Mouse (Mus musculus): ENCODE data around the gene Hoxb6. TPM values are rescaled to one million over a fixed set of nuclear protein-coding genes. Genes with fewer than 3 reads are reported as not detected.

Hoxb6 gene
- polyA plus RNA-seq (2015; fragmentation: Nextera tagmentation; extraction: Ambion mirVana): 103 and 114 TPM in 2 replicates

DNA sequence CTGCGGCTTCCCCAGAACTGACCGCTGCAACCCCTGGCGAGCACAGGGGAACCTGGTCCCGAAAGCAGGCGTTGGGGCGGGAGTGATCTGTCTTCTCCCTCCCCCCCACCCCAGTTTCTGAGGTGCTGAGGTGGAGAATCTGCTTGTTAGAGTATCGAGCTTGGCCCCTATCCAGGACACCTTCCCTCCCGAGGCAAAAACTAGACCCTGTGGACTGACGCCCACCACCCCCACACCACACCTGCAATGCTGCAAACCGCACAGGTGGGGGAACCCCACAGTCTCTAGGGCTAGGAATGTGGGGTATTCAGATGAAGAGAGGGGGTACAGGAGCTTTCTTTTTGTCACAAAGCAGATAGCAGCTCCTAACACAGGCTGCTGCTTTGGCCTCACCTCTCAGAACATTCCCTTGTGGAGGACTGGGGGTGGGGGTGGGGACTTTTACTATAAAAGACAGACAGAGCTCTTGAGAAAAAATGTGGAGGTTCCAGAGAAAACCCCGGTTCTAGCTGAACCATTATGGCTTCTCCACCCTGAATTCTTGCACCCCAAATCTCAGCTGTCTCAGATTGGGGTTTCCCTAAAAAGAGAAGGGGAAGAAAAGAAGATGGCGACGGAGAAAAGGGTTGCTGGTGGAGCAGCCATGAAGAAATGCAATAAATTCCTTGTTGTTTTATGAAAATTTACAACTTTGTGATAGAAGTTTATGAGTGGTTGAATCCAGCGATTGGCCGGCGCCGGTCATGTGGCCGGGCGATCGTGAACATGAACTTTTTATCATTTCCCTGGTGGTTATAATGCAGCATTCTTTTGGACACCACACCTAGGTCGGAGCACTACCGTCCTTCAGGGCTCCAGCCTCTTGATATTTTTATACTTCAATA is at the start of gene Hoxb6:
Gene Hoxb6, plus strand, starts transcription at position 796 of the 884 bp plus-strand sequence.

DNA sequence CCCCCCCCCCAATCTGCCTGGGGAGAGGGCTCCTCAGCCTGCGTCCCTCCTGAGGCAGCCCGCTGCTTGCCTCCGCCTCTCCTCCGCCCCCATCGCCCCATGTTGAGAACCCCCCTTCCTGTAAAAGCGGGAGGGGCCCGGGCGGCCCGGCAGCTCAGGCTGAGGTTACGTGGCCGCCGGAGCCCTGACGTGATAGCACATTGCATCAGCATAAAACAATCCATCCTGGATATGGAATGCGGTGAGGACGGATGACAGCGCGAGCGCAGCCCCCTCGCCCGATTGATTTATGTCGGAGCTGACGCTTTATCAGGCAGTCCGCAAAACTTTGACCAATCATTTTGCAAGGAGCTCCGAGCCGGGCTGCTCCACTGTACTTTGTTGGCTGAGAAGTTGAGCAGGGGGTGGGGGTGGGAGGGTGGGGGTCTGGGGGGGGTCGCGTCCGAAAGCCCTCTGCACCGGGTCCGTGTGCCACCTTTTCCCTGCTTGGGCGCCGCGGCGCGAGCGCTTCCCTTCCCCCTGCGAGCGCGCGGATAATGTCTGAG is 21.2 kb upstream of the Hoxb6 start, which contains the start of gene Hoxb9:
Gene Hoxb9, plus strand, starts transcription at position 462 of the 545 bp plus-strand sequence.

DNA sequence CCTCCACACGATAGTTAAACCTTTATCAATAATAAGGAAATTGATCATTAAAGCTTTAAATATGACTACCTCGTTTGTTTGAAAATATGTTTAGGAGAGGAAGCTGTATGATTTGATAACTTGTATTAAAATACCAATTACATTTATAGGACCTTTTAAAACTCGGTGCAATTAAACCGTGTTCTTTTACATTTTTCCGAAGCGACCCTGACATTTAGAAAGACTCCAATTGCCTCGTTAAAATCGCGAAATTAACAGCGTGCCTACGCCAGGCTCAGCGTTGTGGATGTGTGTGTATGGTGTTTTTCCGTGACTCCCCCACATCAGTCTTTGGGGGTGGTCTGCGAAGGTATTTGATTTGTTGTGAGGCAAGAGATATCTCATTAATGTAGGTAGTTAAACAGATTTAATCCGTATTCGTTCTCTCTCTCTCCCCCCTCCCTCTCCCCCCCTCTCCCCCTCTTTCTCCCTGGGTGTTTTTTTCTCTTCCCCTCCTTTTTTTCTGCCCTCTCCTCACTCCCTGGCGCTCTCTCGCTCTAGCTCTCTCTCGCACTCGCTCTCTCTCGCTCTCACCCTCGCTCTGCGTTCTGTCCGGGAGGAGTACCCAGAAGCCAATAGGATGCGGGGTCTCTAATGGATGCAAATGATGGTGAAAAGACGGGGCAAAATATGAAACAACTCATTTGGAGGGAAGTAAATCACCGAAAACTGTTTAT is 10.3 kb upstream of the Hoxb6 start, which contains the start of gene Hoxb8:
Gene Hoxb8, plus strand, starts transcription at position 51 of the 716 bp plus-strand sequence.

GRCm38 (mm10) chr11:96285771-96286738 is 6.2 kb upstream of the Hoxb6 start, which contains the start of gene Hoxb7:
Hoxb7 (plus strand) TSS chr11:96286623.

GRCm38 (mm10) chr11:96303151-96304099 is 11.1 kb downstream of the Hoxb6 start, which contains the start of gene Hoxb5:
Hoxb5 (plus strand) TSS chr11:96303336.

GRCm38 (mm10) chr11:96317608-96318367 is 25.5 kb downstream of the Hoxb6 start, which contains the start of gene Hoxb4:
Hoxb4 (plus strand) TSS chr11:96318267.

GRCm38 (mm10) chr11:96323154-96323553 is 30.9 kb downstream of the Hoxb6 start, which contains the start of gene Hoxb3:
Hoxb3 (plus strand) TSS chr11:96323326.

DNA sequence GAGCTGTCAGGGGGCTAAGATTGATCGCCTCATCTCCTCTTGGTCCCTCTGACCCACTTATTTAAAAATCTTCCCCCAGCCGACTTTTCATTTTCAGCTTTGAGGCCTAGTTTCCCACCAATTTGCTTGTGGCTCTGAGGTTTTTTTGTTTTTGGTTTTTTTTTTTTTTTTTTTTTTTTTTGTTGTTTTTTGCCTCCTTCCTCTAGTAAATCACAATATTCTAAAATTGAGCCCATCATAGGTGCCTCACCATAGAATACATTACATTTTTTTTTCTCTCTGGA is 58.0 kb downstream of the Hoxb6 start, which contains the start of gene Hoxb2:
Gene Hoxb2, plus strand, starts transcription at position 185 of the 284 bp plus-strand sequence.

MicroRNAs encoded within 50 kb of the gene (microRNA counts, 519-probe panel; counts per million panel counts)
- 6,736 counts per million, percentile 92 among the panel's probes with 10 or more counts for microRNA mmu-miR-10a
- microRNA mmu-miR-196a: 5,713 counts per million, percentile 77 among the panel's probes with 10 or more counts

Small RNAs within 50 kb of the gene (microRNA-seq; reads per million reads assigned to microRNA genes)
- gene Mir10a: 139,959 reads per million, percentile 100 among the genes with 10 or more reads in this experiment
- 14.2 reads per million, percentile 23 among the genes with 10 or more reads in this experiment for gene Mir196a-1

Other genes starting within 250 kb of the Hoxb6 start
- gene Ube2z, start 227.1 kb upstream of the Hoxb6 start, polyA plus RNA-seq (2015; fragmentation: Nextera tagmentation; extraction: Ambion mirVana): 34.6 and 36.4 TPM in 2 replicates
- gene Atp5g1, start 216.8 kb upstream of the Hoxb6 start, polyA plus RNA-seq (2015; fragmentation: Nextera tagmentation; extraction: Ambion mirVana): 1,486 and 1,590 TPM in 2 replicates
- 0.21 TPM in 1 of 2 replicates, not detected in the other for gene Calcoco2, start 180.5 kb upstream of the Hoxb6 start, polyA plus RNA-seq (2015; fragmentation: Nextera tagmentation; extraction: Ambion mirVana)
- gene Ttll6, start 158.7 kb upstream of the Hoxb6 start, polyA plus RNA-seq (2015; fragmentation: Nextera tagmentation; extraction: Ambion mirVana): 0.25 and 0.42 TPM in 2 replicates
- not detected in 2 replicates for gene Hoxb13, start 98.2 kb upstream of the Hoxb6 start, polyA plus RNA-seq (2015; fragmentation: Nextera tagmentation; extraction: Ambion mirVana)
- gene Hoxb9, start 21.0 kb upstream of the Hoxb6 start, polyA plus RNA-seq (2015; fragmentation: Nextera tagmentation; extraction: Ambion mirVana): 52.7 and 70.5 TPM in 2 replicates
- 55.8 and 64.7 TPM in 2 replicates for gene Hoxb8, start 10.6 kb upstream of the Hoxb6 start, polyA plus RNA-seq (2015; fragmentation: Nextera tagmentation; extraction: Ambion mirVana)
- gene Hoxb7, start 5.9 kb upstream of the Hoxb6 start, polyA plus RNA-seq (2015; fragmentation: Nextera tagmentation; extraction: Ambion mirVana): 92.0 and 93.9 TPM in 2 replicates
- 30.8 and 34.0 TPM in 2 replicates for gene Hoxb5, start 10.9 kb downstream of the Hoxb6 start, polyA plus RNA-seq (2015; fragmentation: Nextera tagmentation; extraction: Ambion mirVana)
- gene Hoxb4, start 25.8 kb downstream of the Hoxb6 start, polyA plus RNA-seq (2015; fragmentation: Nextera tagmentation; extraction: Ambion mirVana): 3.1 and 3.5 TPM in 2 replicates
- gene Hoxb3, start 30.9 kb downstream of the Hoxb6 start, polyA plus RNA-seq (2015; fragmentation: Nextera tagmentation; extraction: Ambion mirVana): 6.7 and 8.2 TPM in 2 replicates
- 30.9 and 35.1 TPM in 2 replicates for gene Hoxb2, start 58.0 kb downstream of the Hoxb6 start, polyA plus RNA-seq (2015; fragmentation: Nextera tagmentation; extraction: Ambion mirVana)
- gene Hoxb1, start 73.3 kb downstream of the Hoxb6 start, polyA plus RNA-seq (2015; fragmentation: Nextera tagmentation; extraction: Ambion mirVana): 0.42 and 0.65 TPM in 2 replicates
- 10.7 and 13.6 TPM in 2 replicates for gene Skap1, start 172.1 kb downstream of the Hoxb6 start, polyA plus RNA-seq (2015; fragmentation: Nextera tagmentation; extraction: Ambion mirVana)

All from neural tube, postnatal 0 days (tissue).